Mouse (Mus musculus) kidney, embryonic 15.5 days (tissue): ENCODE results near the gene Mak. TPM values are rescaled to one million over a fixed set of nuclear protein-coding genes. Genes with fewer than 3 reads are reported as not detected.
A peak's percentile ranks its signal among the peaks of the same experiment; 100 is the strongest.
"Not testable (repeated sequence)": the region's sequence is repeated elsewhere in the genome, so short reads cannot be mapped to it uniquely, and the experiment has no call there.

Source experiments
- ATAC-seq: fragments of 200-750 bp; cut with Nextera tagmentation; replicated peaks from 2 replicates; pipeline ENCODE4 v1.8.0; 2017; ENCODE audit warnings: moderate TSS enrichment; ENCODE audit not compliant: low FRiP score
- H3K27ac ChIP-seq: fragments of 300-500 bp; sonication (generic); 2 replicates; pipeline ENCODE4 v1.5.1; 2015; ENCODE audit warnings: mild to moderate bottlenecking, inconsistent platforms
- H3K27me3 ChIP-seq: fragments of 300-500 bp; sonication (generic); 2 replicates; pipeline ENCODE4 v1.6.1; 2015; ENCODE audit warnings: inconsistent platforms
- H3K36me3 ChIP-seq: fragments of 300-500 bp; sonication (generic); 2 replicates; pipeline ENCODE4 v1.6.1; 2015; ENCODE audit warnings: inconsistent platforms
- H3K4me1 ChIP-seq: fragments of 300-500 bp; sonication (generic); 2 replicates; pipeline ENCODE4 v1.6.1; 2015; ENCODE audit warnings: inconsistent platforms
- H3K4me2 ChIP-seq: fragments of 300-500 bp; sonication (generic); 2 replicates; pipeline ENCODE4 v1.6.1; 2015; ENCODE audit warnings: moderate library complexity, mild to moderate bottlenecking, inconsistent platforms
- H3K4me3 ChIP-seq: fragments of 300-500 bp; sonication (generic); replicated peaks from 2 replicates; pipeline ENCODE4 v1.5.1; 2015; ENCODE audit warnings: mild to moderate bottlenecking, inconsistent platforms
- H3K9ac ChIP-seq: fragments of 300-500 bp; sonication (generic); 2 replicates; pipeline ENCODE4 v1.6.1; 2015; ENCODE audit warnings: mild to moderate bottlenecking, inconsistent platforms
- H3K9me3 ChIP-seq: fragments of 300-500 bp; sonication (generic); replicated peaks from 2 replicates; pipeline ENCODE4 v1.6.1; 2016; ENCODE audit warnings: inconsistent platforms
- WGBS: fragments of 180-500 bp; shearing (Covaris S2); methylation state at CpG from one replicate; pipeline ENCODE4 v1.1.7; 2015; ENCODE audit warnings: mixed read lengths; 5-methylcytosine and 5-hydroxymethylcytosine counted together
- polyA plus RNA-seq: library from polyadenylated mRNA; unstranded; fragments of >200 nt; fragmentation: Nextera tagmentation; extraction: Ambion mirVana; gene quantifications from 2 replicates; pipeline ENCODE4 v1.2.1, GENCODE M21; 2015

Mak gene
- polyA plus RNA-seq, 1 experiment from 2014 or later: 0.75 TPM

- WGBS: 67% methylated on average over 4 of the region's 4 CpGs
- not testable (repeated sequence) for H3K4me2 ChIP-seq, ATAC-seq
Measured at GRCm38 (mm10) chr13:40987608-40988303, 91.8 kb downstream of the Mak start.

GRCm38 (mm10) chr13:40986081-40986480 lies 93.4 kb downstream of the Mak start:
- no peak overlapping the region for H3K4me3 ChIP-seq
- no peak overlapping the region for H3K9ac ChIP-seq
- no peak overlapping the region for H3K4me2 ChIP-seq
- no peak for ATAC-seq
- no peaks in the 10 kb centered on the region for H3K4me1 ChIP-seq
- 92% methylated on average over 5 of the region's 5 CpGs for WGBS
- no peaks in the 10 kb centered on the region for H3K27me3 ChIP-seq
- H3K9me3 ChIP-seq: no peaks in the 10 kb centered on the region
- no peak overlapping the region for H3K27ac ChIP-seq
- H3K36me3 ChIP-seq: no peaks in the 10 kb centered on the region

More at GRCm38 (mm10) chr13:40987608-40988303, 91.8 kb downstream of the Mak start:
- H3K4me1 ChIP-seq, H3K9ac ChIP-seq, H3K27me3 ChIP-seq, H3K27ac ChIP-seq, H3K4me3 ChIP-seq, H3K9me3 ChIP-seq, H3K36me3 ChIP-seq: not testable (repeated sequence)

- no peak overlapping the region for H3K27ac ChIP-seq
- ATAC-seq: no peak
Measured at GRCm38 (mm10) chr13:40982759-40983158, 96.7 kb downstream of the Mak start.

GRCm38 (mm10) chr13:40979321-40979720 lies 100.2 kb downstream of the Mak start:
- Histone ChIP-seq H3K4me3 (no peak overlapping the region), H3K4me2 (no peak overlapping the region), H3K27me3 (no peaks in the 10 kb centered on the region), H3K27ac (peak overlapping the region; percentile 10; the same call in 1 of the 2 replicates), H3K4me1 (no peaks in the 10 kb centered on the region), H3K9me3 (no peaks in the 10 kb centered on the region), H3K9ac (no peak overlapping the region), H3K36me3 (no peaks in the 10 kb centered on the region)
- WGBS: 49% methylated on average over 2 of the region's 2 CpGs
- no peak for ATAC-seq

More at GRCm38 (mm10) chr13:40982759-40983158, 96.7 kb downstream of the Mak start:
- 85% methylated on average over 1 of the region's 1 CpGs for WGBS
- Histone ChIP-seq H3K27me3 (no peaks in the 10 kb centered on the region), H3K4me3 (no peak overlapping the region), H3K4me2 (no peak overlapping the region), H3K4me1 (no peaks in the 10 kb centered on the region), H3K36me3 (no peaks in the 10 kb centered on the region), H3K9me3 (no peaks in the 10 kb centered on the region), H3K9ac (no peak overlapping the region)

GRCm38 (mm10) chr13:40978652-40979051 lies 100.9 kb downstream of the Mak start:
- H3K27ac ChIP-seq: peak overlapping the region; percentile 10; the same call in 1 of the 2 replicates
- WGBS: 76% methylated on average over 4 of the region's 4 CpGs

GRCm38 (mm10) chr13:40977609-40978008 lies 101.9 kb downstream of the Mak start:
- Histone ChIP-seq H3K27me3 (no peaks in the 10 kb centered on the region), H3K4me2 (no peak overlapping the region), H3K9ac (no peak overlapping the region), H3K4me3 (no peak overlapping the region), H3K36me3 (no peaks in the 10 kb centered on the region), H3K9me3 (no peaks in the 10 kb centered on the region), H3K4me1 (no peaks in the 10 kb centered on the region), H3K27ac (no peak overlapping the region)
- ATAC-seq: no peak
- WGBS: 19% methylated on average over 7 of the region's 7 CpGs

More at GRCm38 (mm10) chr13:40978652-40979051, 100.9 kb downstream of the Mak start:
- H3K27me3 ChIP-seq: no peaks in the 10 kb centered on the region
- no peaks in the 10 kb centered on the region for H3K9me3 ChIP-seq
- no peak overlapping the region for H3K9ac ChIP-seq
- ATAC-seq: no peak
- H3K4me2 ChIP-seq: no peak overlapping the region
- H3K4me3 ChIP-seq: no peak overlapping the region
- H3K4me1 ChIP-seq: no peaks in the 10 kb centered on the region
- no peaks in the 10 kb centered on the region for H3K36me3 ChIP-seq

Other genes with a start within 250 kb of the Mak start
- 5.7 and 5.8 TPM in 2 replicates for gene Gcnt2, start 220.0 kb downstream of the Mak start, polyA plus RNA-seq
- 67.8 and 68.5 TPM in 2 replicates for gene Pak1ip1, start 78.7 kb downstream of the Mak start, polyA plus RNA-seq
- 207 and 214 TPM in 2 replicates for gene Tmem14c, start 63.4 kb downstream of the Mak start, polyA plus RNA-seq
- gene Gcm2, start 31.3 kb upstream of the Mak start, polyA plus RNA-seq: not detected in 2 replicates
- gene Sycp2l, start 34.6 kb upstream of the Mak start, polyA plus RNA-seq: not detected in 2 replicates
- gene Elovl2, start 140.7 kb upstream of the Mak start, polyA plus RNA-seq: 16.8 and 19.2 TPM in 2 replicates
- gene Smim13, start 170.1 kb upstream of the Mak start, polyA plus RNA-seq: 10.1 and 10.7 TPM in 2 replicates
- not detected in 2 replicates for gene Gm17364, start 194.3 kb upstream of the Mak start, polyA plus RNA-seq